Mouse (Mus musculus): Measurements from ENCODE around the gene Sv2a.
A peak's percentile ranks its signal among the peaks of the same experiment; 100 is the strongest.

Sv2a gene

GRCm38 (mm10) chr3:96180727-96181477, at the start of gene Sv2a:
Gene Sv2a, plus strand, starts transcription at chr3:96181151.
- DNase-seq (ENCODE audit: low read depth): no peak

- DNase-seq (ENCODE audit: low read depth): no peak
Observed at GRCm38 (mm10) chr3:96132478-96132877, 48.5 kb upstream of the Sv2a start.

- no peak for DNase-seq (ENCODE audit: low read depth)
Observed at GRCm38 (mm10) chr3:96133327-96133905, 47.5 kb upstream of the Sv2a start.

GRCm38 (mm10) chr3:96135011-96135410, 45.9 kb upstream of the Sv2a start:
- DNase-seq (ENCODE audit: low read depth): no peak

GRCm38 (mm10) chr3:96147950-96148349, 33.0 kb upstream of the Sv2a start:
- DNase-seq (ENCODE audit: low read depth): peak; percentile 67

- DNase-seq (ENCODE audit: low read depth): no peak
Observed at GRCm38 (mm10) chr3:96151836-96152235, 29.1 kb upstream of the Sv2a start.

- no peak for DNase-seq (ENCODE audit: low read depth)
Observed at GRCm38 (mm10) chr3:96152611-96153010, 28.3 kb upstream of the Sv2a start.

- no peak for DNase-seq (ENCODE audit: low read depth)
Observed at GRCm38 (mm10) chr3:96155501-96155900, 25.4 kb upstream of the Sv2a start.

- DNase-seq (ENCODE audit: low read depth): no peak
Observed at GRCm38 (mm10) chr3:96159820-96160219, 21.1 kb upstream of the Sv2a start.

- DNase-seq (ENCODE audit: low read depth): no peak
Observed at GRCm38 (mm10) chr3:96160222-96160802, 20.6 kb upstream of the Sv2a start.

- no peak for DNase-seq (ENCODE audit: low read depth)
Observed at GRCm38 (mm10) chr3:96160803-96161516, 20.0 kb upstream of the Sv2a start.

GRCm38 (mm10) chr3:96161869-96162840, 18.8 kb upstream of the Sv2a start, which contains the start of gene Mtmr11:
Gene Mtmr11, plus strand, starts transcription at chr3:96162004.
- DNase-seq (ENCODE audit: low read depth): no peak

GRCm38 (mm10) chr3:96163040-96163439, 17.9 kb upstream of the Sv2a start:
- DNase-seq (ENCODE audit: low read depth): no peak

GRCm38 (mm10) chr3:96168466-96169158, 12.3 kb upstream of the Sv2a start:
- no peak for DNase-seq (ENCODE audit: low read depth)

- DNase-seq (ENCODE audit: low read depth): no peak
Observed at GRCm38 (mm10) chr3:96170276-96170675, 10.7 kb upstream of the Sv2a start.

- DNase-seq (ENCODE audit: low read depth): no peak
Observed at GRCm38 (mm10) chr3:96170976-96171545, 9.9 kb upstream of the Sv2a start.

GRCm38 (mm10) chr3:96171583-96172196, 9.3 kb upstream of the Sv2a start:
- peak; percentile 27 for DNase-seq (ENCODE audit: low read depth)

- peak; percentile 79 for DNase-seq (ENCODE audit: low read depth)
Observed at GRCm38 (mm10) chr3:96172197-96173178, 8.5 kb upstream of the Sv2a start, which contains the start of gene Sf3b4. Gene Sf3b4, plus strand, starts transcription at chr3:96172332.

- DNase-seq (ENCODE audit: low read depth): no peak
Observed at GRCm38 (mm10) chr3:96173185-96173584, 7.8 kb upstream of the Sv2a start.

All from c-Kit-positive CD71-positive TER-119-negative erythroid progenitor cells, embryonic 14.5 days (primary cell).